Mouse (Mus musculus) kidney, embryonic 15.5 days (tissue): ENCODE data around the gene Parp14. TPM values are rescaled to one million over a fixed set of nuclear protein-coding genes. Genes with fewer than 3 reads are reported as not detected.

ENCODE experiments used
- polyA plus RNA-seq: library from polyadenylated mRNA; unstranded; fragments of >200 nt; fragmentation: Nextera tagmentation; extraction: Ambion mirVana; gene quantifications from 2 replicates; pipeline ENCODE4 v1.2.1, GENCODE M21; 2015

Parp14 gene
- polyA plus RNA-seq, 1 experiment from 2014 or later = 1.1 TPM

Other genes starting within 250 kb of the Parp14 start
- 11.9 and 12.5 TPM in 2 replicates for gene Dirc2, start 102.2 kb downstream of the Parp14 start, polyA plus RNA-seq
- gene Hspbap1, start 101.2 kb downstream of the Parp14 start, polyA plus RNA-seq = 13.8 and 14.9 TPM in 2 replicates
- gene Parp9, start 66.9 kb upstream of the Parp14 start, polyA plus RNA-seq = 4.5 and 5.5 TPM in 2 replicates
- 3.3 and 3.4 TPM in 2 replicates for gene Dtx3l, start 67.6 kb upstream of the Parp14 start, polyA plus RNA-seq
- 36.8 and 38.8 TPM in 2 replicates for gene Kpna1, start 107.2 kb upstream of the Parp14 start, polyA plus RNA-seq
- gene Wdr5b, start 169.6 kb upstream of the Parp14 start, polyA plus RNA-seq = 8.9 and 9.9 TPM in 2 replicates
- 319 and 327 TPM in 2 replicates for gene Fam162a, start 200.1 kb upstream of the Parp14 start, polyA plus RNA-seq
- gene Ccdc58, start 200.1 kb upstream of the Parp14 start, polyA plus RNA-seq = 79.3 and 91.9 TPM in 2 replicates